Mouse (Mus musculus): Measurements from ENCODE around the gene Gm19965. TPM values are rescaled to one million over a fixed set of nuclear protein-coding genes. Genes with fewer than 3 reads are reported as not detected.

The Gm19965 gene
- polyA plus RNA-seq (2015; fragmentation: Nextera tagmentation; extraction: Ambion mirVana), result not detected in 2 replicates

DNA sequence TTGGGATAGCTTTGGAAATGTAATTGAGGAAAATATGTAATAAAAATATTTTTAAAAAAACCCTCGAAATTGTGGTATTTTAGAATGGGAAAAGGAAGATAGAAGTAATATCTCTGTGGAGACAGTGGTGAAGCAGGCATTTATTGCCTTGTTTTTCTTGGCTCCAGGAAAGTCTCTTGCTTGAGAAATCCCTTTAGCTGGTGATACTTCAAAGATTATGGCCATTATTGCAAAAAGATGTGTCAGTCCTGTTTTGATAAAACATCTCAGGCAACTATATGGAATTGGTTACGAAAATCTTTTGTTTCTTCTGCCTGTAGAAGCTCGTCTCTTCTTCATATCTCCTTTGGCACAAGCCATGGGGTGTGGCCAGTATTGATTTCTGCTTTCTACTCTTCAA is at the start of gene Gm19965:
Gene Gm19965 (plus strand): TSS at position 301 of the 400 bp plus-strand sequence.
- no peaks in the 10 kb centered on the region for H3K4me1 ChIP-seq (ENCODE audit: control insufficient read depth, low read depth, low read length)
- H3K9me3 ChIP-seq (replicated peaks; ENCODE audit: control insufficient read depth, low read length), result no peaks in the 10 kb centered on the region
- no peak for ATAC-seq (ENCODE audit: low read depth)
- no peak within 1 kb of the TSS for H3K4me2 ChIP-seq (ENCODE audit: low read depth, low read length)
- 51% methylated on average over 3 of the region's 3 CpGs for WGBS (ENCODE audit: insufficient replicate concordance)
- no peaks in the 10 kb centered on the region for H3K36me3 ChIP-seq (ENCODE audit: control insufficient read depth, insufficient read depth)
- H3K27me3 ChIP-seq (ENCODE audit: control insufficient read depth, insufficient read depth, low read depth, low read length), result no peaks in the 10 kb centered on the region
- no peak within 1 kb of the TSS for H3K9ac ChIP-seq (ENCODE audit: low read depth, low read length)
- no peak within 1 kb of the TSS for H3K4me3 ChIP-seq (ENCODE audit: low read depth, low read length)
- H3K27ac ChIP-seq (ENCODE audit: low read length), result no peak within 1 kb of the TSS

- no peak overlapping the region for H3K27ac ChIP-seq (ENCODE audit: low read length)
- H3K4me3 ChIP-seq (ENCODE audit: low read depth, low read length), result no peak overlapping the region
- no peak overlapping the region for H3K4me2 ChIP-seq (ENCODE audit: low read depth, low read length)
- no peak for ATAC-seq (ENCODE audit: low read depth)
- H3K4me1 ChIP-seq (ENCODE audit: control insufficient read depth, low read depth, low read length), result no peaks in the 10 kb centered on the region
- 72% methylated on average over 8 of the region's 8 CpGs for WGBS (ENCODE audit: insufficient replicate concordance)
- no peak overlapping the region for H3K9ac ChIP-seq (ENCODE audit: low read depth, low read length)
- no peaks in the 10 kb centered on the region for H3K9me3 ChIP-seq (replicated peaks; ENCODE audit: control insufficient read depth, low read length)
- no peaks in the 10 kb centered on the region for H3K27me3 ChIP-seq (ENCODE audit: control insufficient read depth, insufficient read depth, low read depth, low read length)
- no peaks in the 10 kb centered on the region for H3K36me3 ChIP-seq (ENCODE audit: control insufficient read depth, insufficient read depth)
Observed at GRCm38 (mm10) chr1:116782471-116782989, 20.3 kb upstream of the Gm19965 start.
